8 mouse cellular contexts compared by ENCODE assay signal in genomic region chr6:115734909-115735308, GRCm38 (mm10). TPM values are rescaled to one million over a fixed set of nuclear protein-coding genes. Genes with fewer than 3 reads are reported as not detected.
DNase-seq lines count a peak whose midpoint lies in the region; ATAC-seq and TF ChIP-seq lines count a peak whose summit lies in the region.
"Had no signal": no experiment of that assay in that cellular context is flagged by ENCODE, and none has a peak within 500 bp of the region (broad histone marks: within the 10 kb centered on the region; RNA-seq: fewer than 3 reads in every experiment).

No protein-coding gene starts in this region.

- no peak overlapping the region for H3K9ac ChIP-seq in hindbrain, postnatal 0 days (replicated peaks; ENCODE audit: low read length)
- H3K9ac ChIP-seq in hindbrain, embryonic 12.5 days: no peak overlapping the region
- H3K9ac ChIP-seq: embryonic facial prominence, embryonic 15.5 days had no signal

- no peak for ATAC-seq in hindbrain, postnatal 0 days
- ATAC-seq in hindbrain, embryonic 12.5 days (ENCODE audit: low FRiP score): no peak

- peak; percentile 62 for TF ChIP-seq CTCF in hindbrain, postnatal 0 days (IDR thresholded peaks at IDR 0.05; ENCODE audit: low read depth)

- DNase-seq in hindbrain, postnatal 0 days (ENCODE audit: low spot score): peak; percentile 49
- peak; percentile 57 for DNase-seq in 416B (ENCODE audit: low read depth)
- DNase-seq in ES-CJ7 (ENCODE audit: low read depth, low spot score): peak; percentile 88
- peak; percentile 57 for DNase-seq in forelimb bud, embryonic 11.5 days (ENCODE audit: low read depth, low spot score)
- DNase-seq in retina, postnatal 1 day: peak; percentile 39
- DNase-seq in gastrocnemius, postnatal 25 days: no peak

- H3K4me3 ChIP-seq in hindbrain, postnatal 0 days (ENCODE audit: low read length): no peak overlapping the region
- no peak overlapping the region for H3K4me3 ChIP-seq in hindbrain, embryonic 12.5 days
- H3K4me3 ChIP-seq: embryonic facial prominence, embryonic 15.5 days had no signal

- H3K4me1 ChIP-seq in hindbrain, postnatal 0 days (ENCODE audit: insufficient read depth, low read length): no peaks in the 10 kb centered on the region
- H3K4me1 ChIP-seq in hindbrain, embryonic 12.5 days: no peaks in the 10 kb centered on the region

- H3K36me3 ChIP-seq in hindbrain, postnatal 0 days (ENCODE audit: insufficient read depth, low read length): no peaks in the 10 kb centered on the region
- no peaks in the 10 kb centered on the region for H3K36me3 ChIP-seq in hindbrain, embryonic 12.5 days
- H3K36me3 ChIP-seq: embryonic facial prominence, embryonic 15.5 days had no signal

- no peaks in the 10 kb centered on the region for H3K9me3 ChIP-seq in hindbrain, postnatal 0 days (ENCODE audit: low read length)
- H3K9me3 ChIP-seq in hindbrain, embryonic 12.5 days (replicated peaks): no peaks in the 10 kb centered on the region
- H3K9me3 ChIP-seq: embryonic facial prominence, embryonic 15.5 days had no signal

- 72% methylated on average over 4 of the region's 4 CpGs for WGBS in hindbrain, postnatal 0 days
- WGBS in hindbrain, embryonic 12.5 days: 73% methylated on average over 4 of the region's 4 CpGs

- no peak overlapping the region for H3K27ac ChIP-seq in hindbrain, postnatal 0 days
- no peak overlapping the region for H3K27ac ChIP-seq in hindbrain, embryonic 12.5 days
- H3K27ac ChIP-seq: embryonic facial prominence, embryonic 15.5 days had no signal

- no peak overlapping the region for H3K4me2 ChIP-seq in hindbrain, postnatal 0 days (ENCODE audit: low read depth, low read length)
- H3K4me2 ChIP-seq in hindbrain, embryonic 12.5 days (replicated peaks): no peak overlapping the region
- H3K4me2 ChIP-seq: embryonic facial prominence, embryonic 15.5 days had no signal

- no peaks in the 10 kb centered on the region for H3K27me3 ChIP-seq in hindbrain, postnatal 0 days (ENCODE audit: insufficient read depth, low read length)
- no peaks in the 10 kb centered on the region for H3K27me3 ChIP-seq in hindbrain, embryonic 12.5 days
- H3K27me3 ChIP-seq: embryonic facial prominence, embryonic 15.5 days had no signal

RNA-seq across cellular contexts. Expression of gene Tmem40, which starts 27.3 kb away (rescaled TPM):
- total RNA-seq in hindbrain, postnatal 0 days (2014; rRNA removed): 0.68 and 2.5 TPM in 2 replicates
- 2.5 and 2.9 TPM in 2 replicates for polyA plus RNA-seq in hindbrain, postnatal 0 days (2015; fragmentation: Nextera tagmentation; extraction: Ambion mirVana)
- 1.1 and 2.0 TPM in 2 replicates for polyA plus RNA-seq in hindbrain, embryonic 12.5 days (2016; fragmentation: Nextera tagmentation; extraction: Ambion mirVana)
- under 1 TPM; 0.35 to 0.43 TPM for total RNA-seq in gastrocnemius, postnatal 25 days (2021)

RNA-seq across cellular contexts. Expression of gene Cand2, which starts 39.4 kb away (rescaled TPM):
- 10.5 and 12.5 TPM in 2 replicates for total RNA-seq in hindbrain, postnatal 0 days (2014; rRNA removed)
- polyA plus RNA-seq in hindbrain, postnatal 0 days (2015; fragmentation: Nextera tagmentation; extraction: Ambion mirVana): 4.5 and 5.5 TPM in 2 replicates
- polyA plus RNA-seq in hindbrain, embryonic 12.5 days (2016; fragmentation: Nextera tagmentation; extraction: Ambion mirVana): 35.6 and 37.3 TPM in 2 replicates
- total RNA-seq in gastrocnemius, postnatal 25 days (2021): 10 to 100 TPM; 61.9 to 64.2 TPM

RNA-seq across cellular contexts. Expression of gene Raf1, which starts 58.5 kb away (rescaled TPM):
- 204 and 218 TPM in 2 replicates for total RNA-seq in hindbrain, postnatal 0 days (2014; rRNA removed)
- polyA plus RNA-seq in hindbrain, postnatal 0 days (2015; fragmentation: Nextera tagmentation; extraction: Ambion mirVana): 86.1 and 90.5 TPM in 2 replicates
- 159 TPM in 2 replicates for polyA plus RNA-seq in hindbrain, embryonic 12.5 days (2016; fragmentation: Nextera tagmentation; extraction: Ambion mirVana)
- total RNA-seq in gastrocnemius, postnatal 25 days (2021): 100 to 1,000 TPM; 105 to 129 TPM
